ENCODE assay signal across 10 mouse cellular contexts in the genomic region with DNA sequence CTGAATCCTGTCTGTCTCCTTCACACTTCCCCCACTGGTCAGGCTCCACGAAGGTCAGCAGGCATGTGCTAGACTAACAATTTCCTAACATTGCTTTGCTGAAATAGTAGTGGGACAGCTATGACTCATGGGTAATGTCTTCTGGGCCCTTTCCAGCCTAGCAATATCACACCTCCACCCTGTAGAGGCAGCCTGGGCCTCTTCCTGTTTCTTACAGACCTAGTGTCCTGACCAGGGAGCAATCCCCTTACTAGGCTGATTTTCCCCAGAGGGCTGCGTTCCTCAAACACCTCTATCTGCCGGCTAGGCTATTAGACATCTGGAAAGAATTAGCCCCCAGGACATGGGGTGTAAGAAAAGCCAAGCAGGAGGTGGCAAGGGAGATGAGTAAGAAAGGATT. TPM values are rescaled to one million over a fixed set of nuclear protein-coding genes. Genes with fewer than 3 reads are reported as not detected.
A peak's percentile ranks its signal among the peaks of the same experiment; 100 is the strongest.
DNase-seq lines count a peak whose midpoint lies in the region; ATAC-seq and TF ChIP-seq lines count a peak whose summit lies in the region.
"Had no signal": no experiment of that assay in that cellular context is flagged by ENCODE, and none has a peak within 500 bp of the region (broad histone marks: within the 10 kb centered on the region; RNA-seq: fewer than 3 reads in every experiment).

No protein-coding gene starts in this region.

- ATAC-seq in kidney, postnatal 0 days (replicated peaks; ENCODE audit: low FRiP score, low read depth), result no peak
- peak; percentile 67; the same call in 1 of the 2 replicates for ATAC-seq in intestine, embryonic 15.5 days
- ATAC-seq in midbrain, embryonic 15.5 days (replicated peaks), result no peak
- no peak for ATAC-seq in hindbrain, embryonic 13.5 days (ENCODE audit: low FRiP score)

- H3K4me3 ChIP-seq in kidney, postnatal 0 days (replicated peaks; ENCODE audit: low read depth, low read length), result no peak overlapping the region
- H3K4me3 ChIP-seq in intestine, embryonic 15.5 days (replicated peaks), result no peak overlapping the region
- no peak overlapping the region for H3K4me3 ChIP-seq in midbrain, embryonic 15.5 days
- H3K4me3 ChIP-seq in hindbrain, embryonic 13.5 days, result no peak overlapping the region
- H3K4me3 ChIP-seq: midbrain, embryonic 12.5 days had no signal

- no peaks in the 10 kb centered on the region for H3K4me1 ChIP-seq in kidney, postnatal 0 days (replicated peaks; ENCODE audit: insufficient read depth, low read length)
- H3K4me1 ChIP-seq in intestine, embryonic 15.5 days (replicated peaks), result peaks cover 14% of the 10 kb centered on the region
- H3K4me1 ChIP-seq in midbrain, embryonic 15.5 days, result no peaks in the 10 kb centered on the region
- peaks cover 15% of the 10 kb centered on the region for H3K4me1 ChIP-seq in hindbrain, embryonic 13.5 days (replicated peaks)

- H3K27me3 ChIP-seq in kidney, postnatal 0 days (ENCODE audit: insufficient read depth, low read length), result no peaks in the 10 kb centered on the region
- H3K27me3 ChIP-seq in intestine, embryonic 15.5 days (replicated peaks), result no peaks in the 10 kb centered on the region
- H3K27me3 ChIP-seq in midbrain, embryonic 15.5 days (replicated peaks), result no peaks in the 10 kb centered on the region
- no peaks in the 10 kb centered on the region for H3K27me3 ChIP-seq in hindbrain, embryonic 13.5 days
- H3K27me3 ChIP-seq: midbrain, embryonic 12.5 days had no signal

- H3K4me2 ChIP-seq in kidney, postnatal 0 days (ENCODE audit: low read length), result no peak overlapping the region
- no peak overlapping the region for H3K4me2 ChIP-seq in intestine, embryonic 15.5 days (replicated peaks)
- no peak overlapping the region for H3K4me2 ChIP-seq in midbrain, embryonic 15.5 days
- H3K4me2 ChIP-seq in hindbrain, embryonic 13.5 days, result no peak overlapping the region
- H3K4me2 ChIP-seq: midbrain, embryonic 12.5 days had no signal

- TF ChIP-seq CTCF in kidney, postnatal 0 days (IDR thresholded peaks at IDR 0.05; ENCODE audit: low read depth), result no peak

- peak; percentile 30 for DNase-seq in kidney, postnatal 0 days (ENCODE audit: low spot score)
- DNase-seq in kidney, adult 8-10 months, result no peak
- DNase-seq in embryo, embryonic 11 days, result peak; percentile 42
- DNase-seq in skeletal muscle tissue, adult 2 months (ENCODE audit: low read depth, low spot score), result peak; percentile 53
- DNase-seq in kidney, postnatal 36 days, result no peak
- DNase-seq: cerebellum, postnatal 36 days had no signal

- no peaks in the 10 kb centered on the region for H3K9me3 ChIP-seq in kidney, postnatal 0 days (replicated peaks; ENCODE audit: low read length)
- no peaks in the 10 kb centered on the region for H3K9me3 ChIP-seq in intestine, embryonic 15.5 days
- no peaks in the 10 kb centered on the region for H3K9me3 ChIP-seq in midbrain, embryonic 15.5 days
- no peaks in the 10 kb centered on the region for H3K9me3 ChIP-seq in hindbrain, embryonic 13.5 days
- H3K9me3 ChIP-seq: midbrain, embryonic 12.5 days had no signal

- H3K9ac ChIP-seq in kidney, postnatal 0 days (ENCODE audit: low read depth, low read length), result no peak overlapping the region
- H3K9ac ChIP-seq in intestine, embryonic 15.5 days, result no peak overlapping the region
- no peak overlapping the region for H3K9ac ChIP-seq in midbrain, embryonic 15.5 days
- no peak overlapping the region for H3K9ac ChIP-seq in hindbrain, embryonic 13.5 days
- H3K9ac ChIP-seq: midbrain, embryonic 12.5 days had no signal

- H3K36me3 ChIP-seq in kidney, postnatal 0 days (ENCODE audit: insufficient read depth, low read length), result no peaks in the 10 kb centered on the region
- H3K36me3 ChIP-seq in intestine, embryonic 15.5 days, result no peaks in the 10 kb centered on the region
- H3K36me3 ChIP-seq in midbrain, embryonic 15.5 days (replicated peaks), result no peaks in the 10 kb centered on the region
- no peaks in the 10 kb centered on the region for H3K36me3 ChIP-seq in hindbrain, embryonic 13.5 days
- H3K36me3 ChIP-seq: midbrain, embryonic 12.5 days had no signal

- no peak overlapping the region for H3K27ac ChIP-seq in kidney, postnatal 0 days
- peak overlapping the region; percentile 33 for H3K27ac ChIP-seq in intestine, embryonic 15.5 days
- H3K27ac ChIP-seq in midbrain, embryonic 15.5 days, result no peak overlapping the region
- no peak overlapping the region for H3K27ac ChIP-seq in hindbrain, embryonic 13.5 days
- H3K27ac ChIP-seq: midbrain, embryonic 12.5 days had no signal

- WGBS in kidney, postnatal 0 days, result 30% methylated on average over 3 of the region's 3 CpGs
- WGBS in intestine, embryonic 15.5 days, result 33% methylated on average over 3 of the region's 3 CpGs
- WGBS in midbrain, embryonic 15.5 days, result 75% methylated on average over 3 of the region's 3 CpGs
- 66% methylated on average over 3 of the region's 3 CpGs for whole genome bisulfite sequencing in hindbrain, embryonic 13.5 days

RNA-seq across cellular contexts. Expression of gene Gucy2d, which starts 24.7 kb away (rescaled TPM):
- not detected in 2 replicates for polyA plus RNA-seq in kidney, postnatal 0 days (2015; fragmentation: Nextera tagmentation; extraction: Ambion mirVana)
- polyA plus RNA-seq in intestine, embryonic 15.5 days (2015; fragmentation: Nextera tagmentation; extraction: Ambion mirVana), result 0.68 and 1.2 TPM in 2 replicates
- polyA plus RNA-seq in midbrain, embryonic 15.5 days (2015; fragmentation: Nextera tagmentation; extraction: Ambion mirVana), result 0.09 TPM in 1 of 2 replicates, not detected in the other
- polyA plus RNA-seq in hindbrain, embryonic 13.5 days (2015; fragmentation: Nextera tagmentation; extraction: Ambion mirVana), result 0.10 TPM in 1 of 2 replicates, not detected in the other
- polyA plus RNA-seq: midbrain, embryonic 12.5 days had no signal

RNA-seq across cellular contexts. Expression of gene Tsku, which starts 54.4 kb away (rescaled TPM):
- 7.1 and 8.3 TPM in 2 replicates for polyA plus RNA-seq in kidney, postnatal 0 days (2015; fragmentation: Nextera tagmentation; extraction: Ambion mirVana)
- 8.2 and 8.8 TPM in 2 replicates for polyA plus RNA-seq in intestine, embryonic 15.5 days (2015; fragmentation: Nextera tagmentation; extraction: Ambion mirVana)
- polyA plus RNA-seq in midbrain, embryonic 15.5 days (2015; fragmentation: Nextera tagmentation; extraction: Ambion mirVana), result 8.5 and 8.9 TPM in 2 replicates
- 9.1 and 10.3 TPM in 2 replicates for polyA plus RNA-seq in hindbrain, embryonic 13.5 days (2015; fragmentation: Nextera tagmentation; extraction: Ambion mirVana)

Comparison
In these comparisons a context has a peak if more than half of its experiments do, and no peak if none do; other contexts are left out.
1. DNase-seq: peak in kidney, postnatal 0 days (single experiment), embryo, embryonic 11 days (single experiment) and skeletal muscle tissue, adult 2 months (single experiment); none in kidney, adult 8-10 months (0 of 2) and kidney, postnatal 36 days (0 of 2).